Mouse (Mus musculus) liver, adult 2 months (tissue): ENCODE measurements at regions not wholly inside any gene's neighbourhood (a gene's known extent, or its start where the extent isn't known, plus 50 kb on each side); places are given as distances from the start of the nearest gene placed in this dataset.

Source experiments
- DNase-seq: peaks from one replicate; pipeline ENCODE4 v3.0.0-alpha.2; 2011; ENCODE audit warnings: low read depth, low spot score; ENCODE audit errors: extremely low read depth
- H3K27ac ChIP-seq: fragments of 200-500 bp; replicated peaks from 2 replicates; pipeline ENCODE4 v1.5.1; 2012; ENCODE audit warnings: low read depth, mild to moderate bottlenecking, control low read depth, inconsistent platforms, low read length; ENCODE audit not compliant: insufficient read depth
- H3K27me3 ChIP-seq: fragments of 200-500 bp; 2 replicates; pipeline ENCODE4 v1.6.1; 2012; ENCODE audit warnings: mild to moderate bottlenecking, moderate library complexity, low read length, inconsistent platforms; ENCODE audit not compliant: control insufficient read depth, insufficient read depth
- H3K36me3 ChIP-seq: fragments of 200-500 bp; 2 replicates; pipeline ENCODE4 v1.6.1; 2012; ENCODE audit warnings: low read length, inconsistent platforms; ENCODE audit not compliant: control insufficient read depth, insufficient read depth
- H3K4me1 ChIP-seq: fragments of 200-500 bp; 2 replicates; pipeline ENCODE4 v1.6.1; 2011; ENCODE audit warnings: low read length; ENCODE audit not compliant: control insufficient read depth, insufficient read depth
- H3K4me3 ChIP-seq: fragments of 200-500 bp; 2 replicates; pipeline ENCODE4 v1.5.1; 2011; ENCODE audit warnings: low read depth, mild to moderate bottlenecking, control low read depth, low read length, moderate library complexity; ENCODE audit not compliant: insufficient read depth
- H3K79me2 ChIP-seq: fragments of 200-500 bp; 2 replicates; pipeline ENCODE4 v1.6.1; 2012; ENCODE audit warnings: inconsistent platforms, mild to moderate bottlenecking, low read length, moderate library complexity; ENCODE audit not compliant: control insufficient read depth, insufficient read depth
- H3K9ac ChIP-seq: fragments of 200-500 bp; 2 replicates; pipeline ENCODE4 v1.6.1; 2012; ENCODE audit warnings: low read depth, mild to moderate bottlenecking, control low read depth, inconsistent platforms, low read length
- CTCF ChIP-seq: fragments of 200-500 bp; IDR thresholded peaks from 2 replicates; pipeline ENCODE4 v1.5.1; 2011; ENCODE audit warnings: low read depth, low read length, control low read depth
- POLR2A ChIP-seq: fragments of 200-500 bp; IDR thresholded peaks from 2 replicates; pipeline ENCODE4 v1.6.1; 2011; ENCODE audit warnings: low read length, control low read depth; ENCODE audit not compliant: insufficient read depth; ENCODE audit errors: extremely low read depth
- WGBS: fragments of 180-500 bp; shearing (Covaris S2); methylation state at CpG from one replicate; pipeline ENCODE4 v1.1.7; 2018; 5-methylcytosine and 5-hydroxymethylcytosine counted together

DNA sequence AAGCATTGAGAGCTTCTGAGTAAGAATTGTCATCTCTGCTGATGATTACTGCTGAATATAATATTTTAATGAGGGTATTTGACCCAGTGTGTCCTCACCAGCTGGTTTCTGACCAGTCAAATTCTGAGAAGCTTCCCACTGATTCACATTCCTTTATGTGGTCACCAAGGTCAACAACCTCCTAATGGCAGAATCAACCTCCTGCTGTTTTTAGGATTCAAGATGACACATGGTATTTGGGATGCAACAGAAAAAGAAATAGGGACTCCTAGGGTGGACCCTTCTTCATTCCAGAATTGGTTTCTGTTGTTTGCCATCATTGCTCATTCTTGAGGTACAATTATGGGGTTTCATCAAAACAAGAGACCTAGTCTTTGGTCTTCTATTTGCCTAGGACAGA is 629.6 kb downstream of the Ccdc50 start:
- no peak overlapping the region for H3K4me3 ChIP-seq
- no peak for TF ChIP-seq POLR2A
- no peak for TF ChIP-seq CTCF
- H3K9ac ChIP-seq, result no peak overlapping the region
- no peaks in the 10 kb centered on the region for H3K4me1 ChIP-seq
- H3K27ac ChIP-seq, result no peak overlapping the region
- no peaks in the 10 kb centered on the region for H3K36me3 ChIP-seq
- peak; percentile 2 for DNase-seq
- no peaks in the 10 kb centered on the region for H3K79me2 ChIP-seq
- H3K27me3 ChIP-seq, result no peaks in the 10 kb centered on the region

GRCm38 (mm10) chr16:28038954-28039353 is 650.3 kb downstream of the Ccdc50 start:
- H3K27me3 ChIP-seq, result no peaks in the 10 kb centered on the region
- H3K9ac ChIP-seq, result no peak overlapping the region
- no peak for DNase-seq
- no peaks in the 10 kb centered on the region for H3K79me2 ChIP-seq
- H3K4me1 ChIP-seq, result no peaks in the 10 kb centered on the region
- no peak overlapping the region for H3K27ac ChIP-seq
- WGBS, result 35% methylated on average over 2 of the region's 2 CpGs
- TF ChIP-seq CTCF, result no peak
- no peak for TF ChIP-seq POLR2A
- no peaks in the 10 kb centered on the region for H3K36me3 ChIP-seq
- no peak overlapping the region for H3K4me3 ChIP-seq

DNA sequence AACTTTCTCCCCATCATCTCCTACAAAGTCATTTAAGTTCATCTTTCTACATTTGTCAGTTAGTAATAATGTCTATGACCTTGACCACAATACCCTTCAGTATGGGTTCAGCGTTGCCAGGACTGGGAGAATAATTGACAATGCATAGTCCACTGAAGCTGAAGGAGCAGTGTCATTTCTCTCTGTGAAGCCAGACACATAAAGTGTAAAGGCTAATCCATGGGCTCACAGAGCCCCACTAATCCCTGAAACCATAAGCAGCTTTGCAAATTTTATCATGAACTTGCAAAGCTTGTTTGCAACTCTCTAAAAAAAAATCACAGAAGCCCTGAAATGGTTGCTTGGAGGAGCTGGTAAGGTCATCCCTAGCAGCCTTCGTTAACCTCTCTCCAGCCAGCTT is 654.4 kb downstream of the Ccdc50 start:
- TF ChIP-seq POLR2A (no peak), CTCF (no peak)
- 54% methylated on average over 2 of the region's 2 CpGs for WGBS
- DNase-seq, result no peak
- Histone ChIP-seq H3K27ac (no peak overlapping the region), H3K9ac (no peak overlapping the region), H3K4me1 (no peaks in the 10 kb centered on the region), H3K79me2 (no peaks in the 10 kb centered on the region), H3K36me3 (no peaks in the 10 kb centered on the region), H3K27me3 (no peaks in the 10 kb centered on the region), H3K4me3 (no peak overlapping the region)

GRCm38 (mm10) chr16:28064785-28065301 is 676.2 kb downstream of the Ccdc50 start:
- Histone ChIP-seq H3K9ac (no peak overlapping the region), H3K27ac (no peak overlapping the region), H3K27me3 (no peaks in the 10 kb centered on the region), H3K4me1 (no peaks in the 10 kb centered on the region), H3K36me3 (no peaks in the 10 kb centered on the region), H3K79me2 (no peaks in the 10 kb centered on the region), H3K4me3 (no peak overlapping the region)
- TF ChIP-seq POLR2A (no peak), CTCF (no peak)
- 73% methylated on average over 5 of the region's 5 CpGs for WGBS
- DNase-seq, result no peak

GRCm38 (mm10) chr16:28082891-28083649 is 669.8 kb downstream of the Fgf12 start:
- WGBS, result 69% methylated on average over 7 of the region's 7 CpGs
- Histone ChIP-seq H3K4me1 (no peaks in the 10 kb centered on the region), H3K79me2 (no peaks in the 10 kb centered on the region), H3K4me3 (no peak overlapping the region), H3K9ac (no peak overlapping the region), H3K36me3 (no peaks in the 10 kb centered on the region), H3K27me3 (no peaks in the 10 kb centered on the region), H3K27ac (no peak overlapping the region)
- DNase-seq, result no peak
- no peak for TF ChIP-seq POLR2A
- no peak for TF ChIP-seq CTCF

DNA sequence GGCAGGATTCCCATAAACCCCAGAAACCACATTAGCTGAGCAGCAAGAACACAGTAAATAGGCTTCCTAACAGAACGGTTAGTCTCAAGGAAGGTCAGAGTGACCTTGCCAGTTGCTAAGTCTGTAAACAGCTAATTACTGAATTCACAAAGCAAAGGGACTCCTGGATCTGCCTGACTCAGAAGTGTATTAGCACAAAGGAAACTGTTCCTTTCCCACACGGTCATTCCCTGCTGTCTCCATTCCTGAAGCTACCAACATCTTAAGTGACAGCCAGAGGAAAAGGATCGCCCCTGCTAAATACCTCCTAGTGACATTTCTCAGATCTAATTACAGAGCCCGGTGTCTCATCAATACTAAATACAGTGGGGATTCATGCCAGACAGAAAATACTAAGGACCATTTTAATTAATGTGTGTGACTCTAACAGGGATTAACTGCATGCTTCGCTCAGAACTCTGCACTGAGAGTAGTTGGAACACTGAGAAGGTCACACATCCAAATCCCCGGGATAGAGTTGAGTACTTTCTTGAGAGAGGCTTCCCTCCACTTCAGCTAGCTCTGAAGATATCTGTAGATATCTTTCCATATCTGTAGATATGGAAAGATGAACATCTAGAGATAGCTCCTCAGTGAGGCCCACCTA is 663.3 kb downstream of the Fgf12 start:
- Histone ChIP-seq H3K4me1 (no peaks in the 10 kb centered on the region), H3K4me3 (no peak overlapping the region)
- TF ChIP-seq POLR2A (no peak), CTCF (no peak)

More for the DNA sequence above, 663.3 kb downstream of the Fgf12 start:
- Histone ChIP-seq H3K27ac (no peak overlapping the region), H3K9ac (no peak overlapping the region), H3K79me2 (no peaks in the 10 kb centered on the region), H3K36me3 (no peaks in the 10 kb centered on the region), H3K27me3 (no peaks in the 10 kb centered on the region)
- WGBS, result 63% methylated on average over 6 of the region's 6 CpGs
- no peak for DNase-seq
